Mouse (Mus musculus): ENCODE data around the gene Kpna6.

Kpna6 gene

DNA sequence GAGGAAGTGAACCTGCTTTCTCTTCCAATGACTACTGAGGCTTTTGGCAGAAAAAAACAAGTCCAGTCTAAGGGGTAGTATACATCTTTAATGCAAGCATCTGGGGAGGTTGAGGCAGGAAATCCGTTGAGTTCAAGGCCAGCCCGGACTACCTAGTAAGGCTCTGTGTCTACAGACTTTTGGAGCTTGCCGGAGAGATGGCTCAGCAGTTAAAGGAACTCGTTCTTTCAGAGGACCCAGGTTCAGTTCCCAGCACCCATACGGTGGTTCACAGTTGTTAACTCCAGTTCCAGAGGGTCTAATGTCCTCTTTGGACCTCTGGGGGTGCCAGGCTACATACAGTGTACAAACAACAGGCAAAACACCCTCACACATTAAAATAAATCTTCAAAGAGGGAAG lies 54.5 kb downstream of the Kpna6 start:
- DNase-seq (ENCODE audit: inconsistent ontology term) = no peak

- no peak for DNase-seq (ENCODE audit: inconsistent ontology term)
These were observed 55.4 kb downstream of the Kpna6 start for GRCm38 (mm10) chr4:129617121-129617641.

DNA sequence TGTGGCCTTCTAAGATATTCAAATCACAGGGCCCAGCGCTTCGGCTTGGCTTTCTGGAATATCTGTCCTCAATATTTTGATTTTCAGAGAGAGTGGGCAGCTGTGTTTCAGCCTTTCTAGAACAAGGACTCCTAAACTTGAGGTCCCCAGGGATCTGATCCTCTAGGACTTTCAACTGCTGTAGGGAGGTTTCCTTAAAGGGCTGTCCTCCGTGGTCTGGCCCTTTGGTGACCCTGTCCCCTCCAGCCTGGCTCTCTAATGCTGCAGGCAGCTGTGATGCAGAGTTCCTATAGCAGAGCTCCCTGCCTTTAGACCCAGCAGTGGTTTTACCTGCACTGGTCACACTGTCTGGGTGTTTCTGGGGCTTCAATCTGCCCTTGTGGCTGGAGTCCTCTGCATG lies 55.9 kb downstream of the Kpna6 start:
- DNase-seq (ENCODE audit: inconsistent ontology term) = no peak

DNA sequence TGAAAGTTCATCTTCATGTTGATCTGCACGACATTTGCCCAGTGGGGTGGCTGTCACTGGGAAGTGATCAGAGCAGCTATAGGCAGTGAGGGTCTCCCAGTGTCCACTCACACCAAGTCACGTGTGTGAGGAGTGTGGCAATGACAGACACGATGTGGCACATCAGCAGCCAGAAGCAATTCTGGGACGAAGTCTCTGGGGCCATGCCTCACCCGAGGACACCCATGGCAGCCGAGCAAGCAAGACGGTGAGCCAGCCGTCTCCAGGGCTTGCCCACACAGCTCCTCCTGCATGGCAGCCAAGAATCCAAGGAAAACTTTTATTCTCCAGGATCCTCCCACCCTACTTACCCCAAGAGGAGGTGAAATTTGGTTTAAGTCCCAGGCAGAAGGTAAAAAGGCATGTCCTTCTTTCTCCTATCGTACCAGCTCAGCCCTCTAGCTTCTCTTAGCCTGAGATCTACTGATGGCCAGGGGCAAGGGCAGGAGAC lies 56.7 kb downstream of the Kpna6 start:
- no peak for DNase-seq (ENCODE audit: inconsistent ontology term)

DNA sequence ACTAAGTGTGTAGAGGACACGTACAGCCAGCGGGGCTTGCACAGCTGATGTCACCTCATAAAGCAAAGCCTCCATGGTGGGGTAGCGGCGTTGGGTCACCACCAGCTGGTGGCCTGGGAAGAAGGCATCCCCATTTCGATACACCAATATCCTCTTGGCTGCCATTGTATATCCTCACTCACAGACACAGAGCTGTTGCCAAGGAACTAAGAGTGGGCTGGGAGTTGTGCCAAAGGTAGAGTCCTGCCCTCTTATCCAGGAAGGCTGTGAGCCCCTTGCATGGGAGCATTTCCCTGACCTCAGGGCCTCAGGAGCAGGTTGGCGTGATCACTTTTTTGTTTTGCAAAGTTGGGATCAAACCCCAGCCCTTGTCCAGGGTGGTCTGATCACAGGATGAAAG lies 58.5 kb downstream of the Kpna6 start, which contains the start of gene Dcdc2b:
Dcdc2b (minus strand) TSS at position 165 of the 400 bp plus-strand sequence.
- no peak for DNase-seq (ENCODE audit: inconsistent ontology term)

DNA sequence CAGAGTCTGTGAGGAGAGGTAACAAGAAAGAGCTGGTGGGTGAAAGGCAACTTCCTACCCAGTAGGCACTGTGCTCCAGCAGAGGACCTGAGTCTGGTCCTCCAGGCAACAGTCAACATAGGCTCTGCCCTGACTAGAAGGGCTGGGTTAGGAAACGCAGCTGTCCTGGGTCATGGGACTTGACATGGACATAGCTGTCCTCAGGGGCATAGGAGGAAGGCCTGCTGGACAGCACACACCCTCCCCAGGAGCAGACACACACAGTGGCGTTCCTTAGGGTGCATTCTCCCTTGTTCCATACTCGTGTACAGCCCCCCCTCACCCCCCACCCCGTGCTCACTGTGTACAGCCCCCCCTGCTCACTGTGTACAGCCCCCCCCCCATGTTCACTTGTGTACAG lies 62.1 kb downstream of the Kpna6 start:
- DNase-seq (ENCODE audit: inconsistent ontology term) = no peak

DNA sequence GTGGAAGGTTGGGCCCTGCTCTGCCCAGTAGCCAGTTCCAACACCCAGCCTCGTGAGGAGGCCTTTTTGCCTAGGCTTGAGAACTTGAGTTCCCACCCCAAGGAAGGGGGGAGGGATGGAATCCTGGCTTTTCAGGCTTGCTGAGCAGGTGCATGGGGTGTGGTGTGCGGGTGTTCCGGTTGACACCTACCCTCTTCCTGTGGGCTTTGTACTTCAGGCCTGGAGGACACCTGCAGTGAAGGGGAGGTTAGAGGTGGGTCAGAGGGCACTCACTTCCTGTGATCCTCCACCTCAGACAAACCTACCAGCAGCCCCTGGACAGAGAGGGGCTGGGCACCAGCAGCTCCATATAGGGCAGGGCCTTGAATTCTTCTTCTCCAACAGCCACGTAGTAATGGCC lies 62.5 kb downstream of the Kpna6 start:
- DNase-seq (ENCODE audit: inconsistent ontology term) = no peak

DNA sequence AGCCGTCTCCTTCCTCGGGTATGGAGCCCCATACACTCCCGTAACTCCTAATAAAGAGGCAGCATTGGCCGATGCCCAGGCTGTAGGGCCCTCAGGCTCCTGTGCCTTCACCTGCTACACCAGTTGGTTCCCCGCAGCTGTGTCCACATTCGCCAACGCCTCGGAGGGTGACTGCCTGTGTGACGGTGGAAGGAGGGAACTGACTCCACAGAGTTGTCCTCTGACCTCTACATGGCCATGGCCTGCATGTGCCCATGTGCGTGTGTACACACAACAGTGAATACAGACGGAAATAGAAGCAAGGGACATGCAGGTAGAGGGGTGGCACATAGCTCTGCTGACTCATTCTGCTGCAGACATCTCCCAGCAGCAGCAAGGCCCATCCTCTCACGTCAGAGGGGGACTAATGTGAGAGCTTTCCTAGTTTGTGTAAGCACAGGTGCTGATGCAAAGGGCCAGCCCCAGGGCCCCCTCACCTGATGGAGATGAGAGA lies 63.4 kb downstream of the Kpna6 start:
- no peak for DNase-seq (ENCODE audit: inconsistent ontology term)

DNA sequence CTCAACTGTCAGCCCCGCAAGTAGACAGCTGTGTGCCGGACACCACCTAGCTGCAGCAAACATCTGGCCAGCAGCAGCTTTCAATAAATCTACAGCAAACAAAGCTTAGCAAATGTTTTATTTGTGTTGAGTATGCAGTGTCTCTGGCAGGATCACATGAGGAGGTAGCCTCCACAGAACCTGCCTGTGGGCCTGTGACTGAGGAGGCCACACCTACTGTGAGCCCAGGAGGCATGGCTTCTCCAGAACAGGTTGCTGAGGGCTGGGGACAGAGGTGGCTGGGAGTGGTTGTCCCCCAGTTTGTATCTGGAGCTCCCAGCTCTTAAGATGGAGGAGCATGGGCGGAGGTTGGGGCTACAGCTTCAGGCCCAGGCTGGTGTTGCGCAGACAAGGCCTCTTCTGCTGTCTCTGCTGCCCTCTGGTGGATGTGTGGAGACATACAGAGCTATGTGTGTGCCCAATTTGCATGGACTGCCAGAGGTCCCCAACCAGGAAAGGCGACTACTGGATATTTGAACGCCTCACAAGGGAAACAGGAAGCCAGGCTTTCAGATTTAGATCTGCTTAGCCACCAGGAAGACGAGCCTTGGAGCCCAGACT lies 64.0 kb downstream of the Kpna6 start:
- peak; percentile 59 for DNase-seq (ENCODE audit: inconsistent ontology term)

- peak; percentile 86 for DNase-seq (ENCODE audit: inconsistent ontology term)
These were observed 72.1 kb downstream of the Kpna6 start, which contains the start of the genes Eif3i and Tmem234 for GRCm38 (mm10) chr4:129600233-129601158. Gene Eif3i, minus strand, starts transcription at chr4:129600648. Gene Tmem234, plus strand, starts transcription at chr4:129600668.
